Mouse (Mus musculus) MN1 (cell line): ENCODE measurements around the gene Glud1.
A peak's percentile ranks its signal among the peaks of the same experiment; 100 is the strongest.

Experiments
- DNase-seq: peaks from one replicate; pipeline ENCODE4 v3.0.0-alpha.2; 2016; ENCODE audit warnings: low spot score

Gene Glud1

DNA sequence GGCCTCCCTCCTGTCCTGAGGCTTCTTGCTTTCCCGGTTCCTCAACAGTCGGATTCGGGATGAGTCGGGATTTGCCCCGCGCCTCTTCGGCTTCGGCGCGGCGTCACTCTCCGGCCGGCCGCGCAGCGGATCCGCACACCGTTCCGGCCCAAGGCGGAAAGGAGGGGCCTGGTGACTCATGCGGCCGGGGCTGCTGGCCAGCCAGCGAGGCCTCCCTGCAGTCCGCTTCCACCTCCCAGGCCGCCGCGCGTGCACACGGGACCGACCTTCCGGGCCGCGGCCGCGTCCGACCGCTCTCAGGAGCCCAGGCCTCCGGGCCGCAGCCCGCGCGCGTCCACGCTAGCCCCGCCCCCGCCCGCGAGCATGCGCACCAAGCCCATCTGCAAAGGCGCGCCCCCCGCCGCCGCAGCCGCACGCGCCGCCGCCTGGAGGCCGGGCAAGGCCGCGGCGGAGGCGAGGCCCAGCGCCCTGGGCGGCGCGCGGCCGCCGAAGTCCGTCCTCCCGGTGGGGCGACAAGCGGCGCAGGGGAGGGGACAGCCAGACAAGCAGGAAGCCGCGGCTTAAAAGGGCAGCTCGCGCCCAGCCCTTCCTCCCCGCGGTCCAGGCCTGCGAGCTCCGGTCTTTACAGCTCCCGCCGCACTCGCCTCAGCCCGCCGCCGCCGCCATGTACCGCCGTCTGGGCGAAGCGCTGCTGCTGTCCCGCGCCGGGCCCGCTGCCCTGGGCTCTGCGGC is at the start of gene Glud1, which contains the start of gene Shld2:
Glud1 (plus strand) TSS at position 494 of the 732 bp plus-strand sequence.
Shld2 (minus strand) TSS at position 260 of the 732 bp plus-strand sequence.
- DNase-seq: peak; percentile 96

DNA sequence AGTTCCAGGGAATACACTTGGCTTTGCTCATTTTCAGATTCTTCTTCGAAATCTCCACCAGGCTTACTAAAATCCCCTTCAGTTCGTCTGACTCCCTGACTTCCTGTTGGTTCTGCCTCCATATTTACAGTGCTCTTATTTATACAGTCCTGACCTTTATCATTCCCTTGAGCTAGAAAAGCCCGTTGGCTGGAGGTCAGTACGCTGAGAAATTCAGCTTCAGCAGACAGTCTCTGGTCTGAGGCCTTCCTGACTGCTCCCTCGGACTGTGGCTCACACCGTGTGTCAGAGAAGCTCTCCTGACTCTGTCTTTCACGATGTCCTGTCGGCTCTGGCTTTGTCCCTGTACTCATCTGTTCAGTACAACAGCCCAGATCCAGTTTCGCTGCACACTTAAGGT is 42.5 kb upstream of the Glud1 start:
- no peak for DNase-seq

DNA sequence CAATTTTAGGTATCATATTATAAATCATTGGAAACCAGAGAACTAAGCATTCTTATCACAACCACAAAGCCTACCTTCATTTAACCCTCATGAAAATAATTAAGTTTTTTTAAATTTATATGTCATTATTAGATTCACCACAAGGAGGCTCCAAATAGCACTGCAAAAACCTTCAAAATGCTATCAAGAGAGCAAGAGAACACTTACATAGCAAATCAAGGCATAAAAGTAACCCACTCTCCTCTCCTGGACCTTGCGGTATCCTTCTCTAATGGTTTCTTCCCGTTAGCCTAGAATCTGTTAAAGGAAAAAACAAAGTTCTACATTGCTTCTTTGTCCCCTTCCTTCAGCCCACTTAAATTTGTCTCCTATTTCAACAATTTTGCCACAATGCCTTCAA is 37.2 kb upstream of the Glud1 start:
- DNase-seq: peak; percentile 56

DNA sequence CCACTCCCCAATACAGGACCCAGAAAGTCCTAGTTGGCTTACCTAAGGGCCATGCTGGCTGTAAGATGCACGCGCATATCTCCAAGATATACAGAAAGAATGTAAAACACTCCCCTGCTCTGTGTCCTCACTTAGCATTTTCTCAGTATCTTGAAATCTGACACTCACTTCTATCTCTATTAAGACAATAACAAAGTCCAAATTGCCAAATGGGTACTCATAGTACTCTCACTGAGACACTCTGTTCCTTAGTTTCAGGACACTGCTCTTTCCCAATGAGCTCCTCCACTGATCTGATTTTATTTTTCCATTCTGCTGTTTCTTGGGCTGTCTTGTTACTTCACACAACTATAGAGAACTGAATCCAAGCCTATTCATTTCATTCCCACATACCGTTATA is 36.4 kb upstream of the Glud1 start:
- no peak for DNase-seq

GRCm38 (mm10) chr14:34275225-34275624 is 35.3 kb upstream of the Glud1 start:
- DNase-seq: no peak

- DNase-seq: no peak
Measured at GRCm38 (mm10) chr14:34279726-34280125, 30.8 kb upstream of the Glud1 start.

DNA sequence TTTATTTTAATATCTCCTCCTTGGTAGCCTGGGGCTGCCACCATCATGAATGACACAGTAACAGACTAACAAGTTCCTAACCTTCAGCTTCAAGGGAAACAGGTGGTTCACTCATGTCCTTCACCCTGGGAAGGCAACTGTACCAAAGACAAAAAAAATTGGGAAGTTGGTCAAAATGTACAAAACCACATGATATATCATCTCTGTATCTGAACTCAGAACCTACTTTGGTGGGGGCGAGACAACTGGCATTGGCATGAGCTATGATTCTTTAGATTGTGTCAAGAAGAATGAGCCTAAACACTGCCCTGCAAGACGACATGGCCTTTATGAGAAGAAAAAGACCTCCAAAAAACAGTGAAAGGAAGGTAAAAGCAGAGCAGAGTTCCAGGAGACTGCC is 29.7 kb upstream of the Glud1 start:
- DNase-seq: no peak

DNA sequence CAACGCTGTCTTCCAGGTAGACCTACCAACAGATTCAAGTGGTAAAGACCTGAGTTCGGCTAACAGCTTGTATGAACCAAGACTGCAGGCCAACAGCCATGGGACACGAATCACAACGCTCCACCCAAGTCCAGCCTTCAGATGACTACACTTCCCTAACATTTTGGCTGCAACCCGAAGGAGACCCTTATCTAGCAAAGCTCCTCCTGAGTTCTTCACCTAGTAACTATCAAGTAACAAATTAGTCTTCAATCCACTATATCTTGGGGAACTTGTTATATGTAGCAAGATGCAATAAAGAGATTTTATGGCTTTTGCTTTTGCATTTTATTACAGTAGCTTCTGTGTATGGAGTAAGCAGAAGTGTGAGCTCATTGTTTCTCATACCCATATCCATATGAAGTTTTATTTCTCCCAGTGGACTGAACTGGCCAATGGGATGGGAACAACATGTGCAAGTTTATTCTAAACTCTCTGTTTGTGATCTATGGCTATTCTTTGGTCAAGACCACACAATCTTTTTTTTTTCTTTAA is 28.7 kb upstream of the Glud1 start:
- no peak for DNase-seq

DNA sequence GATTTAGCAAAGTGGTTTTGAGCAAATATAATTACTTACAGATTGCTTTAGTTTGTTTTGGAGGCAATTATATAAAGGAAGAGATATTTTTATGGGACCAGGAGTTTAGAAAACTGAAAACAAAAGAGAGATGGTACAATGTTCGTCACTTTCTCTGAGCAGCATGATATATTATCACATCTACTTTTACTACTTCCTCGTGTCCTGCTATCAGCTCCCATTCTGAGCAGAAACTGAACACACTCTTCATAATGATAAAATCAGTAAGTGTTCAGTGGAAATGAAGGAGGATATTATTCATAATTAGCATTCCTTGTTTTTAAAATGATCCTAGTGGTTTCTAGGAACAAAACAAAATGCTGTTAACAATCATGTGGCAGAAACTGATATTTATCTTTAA is 22.1 kb upstream of the Glud1 start:
- DNase-seq: no peak

- no peak for DNase-seq
Measured at GRCm38 (mm10) chr14:34289259-34290015, 21.1 kb upstream of the Glud1 start.

- no peak for DNase-seq
Measured at GRCm38 (mm10) chr14:34290229-34290628, 20.3 kb upstream of the Glud1 start.

GRCm38 (mm10) chr14:34293641-34294040 is 16.9 kb upstream of the Glud1 start:
- no peak for DNase-seq

- no peak for DNase-seq
Measured at GRCm38 (mm10) chr14:34296350-34296749, 14.2 kb upstream of the Glud1 start.

- peak; percentile 56 for DNase-seq
Measured at GRCm38 (mm10) chr14:34297038-34297437, 13.5 kb upstream of the Glud1 start.

DNA sequence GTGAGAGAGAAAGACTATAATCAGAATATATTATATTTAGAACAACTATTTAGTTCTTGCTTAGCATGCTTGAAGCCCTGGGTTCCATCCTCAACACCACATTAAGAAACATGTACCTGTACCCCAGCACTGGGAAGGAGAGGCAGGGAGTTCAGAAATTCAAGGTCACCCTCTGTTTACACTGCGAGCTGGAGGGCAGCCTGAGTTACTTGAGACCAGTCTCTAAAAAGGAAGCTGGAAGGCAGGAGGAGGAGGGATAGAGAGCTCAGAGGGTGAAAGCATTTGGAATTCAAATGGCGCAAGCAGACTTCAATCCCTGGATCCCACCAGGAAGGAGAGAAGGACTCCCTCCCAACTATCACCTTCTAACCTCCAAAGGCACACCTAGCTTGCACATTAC is 12.9 kb upstream of the Glud1 start:
- no peak for DNase-seq

- no peak for DNase-seq
Measured at GRCm38 (mm10) chr14:34298871-34299700, 11.4 kb upstream of the Glud1 start.

- no peak for DNase-seq
Measured at GRCm38 (mm10) chr14:34302681-34303242, 7.8 kb upstream of the Glud1 start.

GRCm38 (mm10) chr14:34303265-34303680 is 7.3 kb upstream of the Glud1 start:
- DNase-seq: no peak

- no peak for DNase-seq
Measured at GRCm38 (mm10) chr14:34309266-34309665, 1.3 kb upstream of the Glud1 start.

DNA sequence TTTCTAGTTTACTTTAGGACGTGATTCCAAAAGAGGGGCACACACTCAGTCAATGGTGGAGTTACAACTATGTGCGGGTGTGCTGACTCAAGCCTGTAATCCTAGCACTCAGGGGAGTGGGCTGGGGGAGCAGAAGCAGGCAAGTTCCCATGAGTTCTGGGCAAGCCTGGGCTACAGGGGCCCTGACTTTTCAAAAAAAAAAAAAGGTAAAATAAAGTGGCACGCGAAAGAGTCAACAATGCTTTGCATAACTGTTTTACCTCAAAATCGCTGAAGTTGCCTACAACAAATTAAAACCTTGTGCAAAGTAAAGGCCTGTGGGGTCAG is 657 bp upstream of the Glud1 start:
- DNase-seq: no peak

DNA sequence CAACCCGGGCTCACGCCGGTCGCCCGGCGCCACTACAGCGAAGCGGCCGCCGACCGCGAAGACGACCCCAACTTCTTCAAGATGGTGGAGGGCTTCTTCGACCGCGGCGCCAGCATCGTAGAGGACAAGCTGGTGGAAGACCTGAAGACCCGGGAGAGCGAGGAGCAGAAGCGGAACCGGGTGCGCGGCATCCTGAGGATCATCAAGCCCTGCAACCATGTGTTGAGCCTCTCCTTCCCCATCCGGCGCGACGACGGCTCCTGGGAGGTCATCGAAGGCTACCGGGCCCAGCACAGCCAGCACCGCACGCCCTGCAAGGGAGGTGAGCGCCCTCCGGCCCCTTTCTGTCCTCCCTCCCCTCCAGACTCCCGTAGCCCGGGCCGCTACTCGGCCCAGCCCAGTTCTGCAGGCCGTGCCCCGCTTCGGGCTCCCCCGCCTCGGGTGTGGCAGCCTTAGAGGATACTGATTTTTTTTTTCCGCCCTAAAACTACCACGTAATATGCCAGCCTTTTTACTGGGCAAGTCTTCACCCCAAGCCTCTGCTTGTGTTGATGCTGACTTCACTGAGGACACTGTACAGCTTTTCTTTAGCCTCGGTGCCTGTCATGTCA is 599 bp downstream of the Glud1 start:
- peak; percentile 42 for DNase-seq

DNA sequence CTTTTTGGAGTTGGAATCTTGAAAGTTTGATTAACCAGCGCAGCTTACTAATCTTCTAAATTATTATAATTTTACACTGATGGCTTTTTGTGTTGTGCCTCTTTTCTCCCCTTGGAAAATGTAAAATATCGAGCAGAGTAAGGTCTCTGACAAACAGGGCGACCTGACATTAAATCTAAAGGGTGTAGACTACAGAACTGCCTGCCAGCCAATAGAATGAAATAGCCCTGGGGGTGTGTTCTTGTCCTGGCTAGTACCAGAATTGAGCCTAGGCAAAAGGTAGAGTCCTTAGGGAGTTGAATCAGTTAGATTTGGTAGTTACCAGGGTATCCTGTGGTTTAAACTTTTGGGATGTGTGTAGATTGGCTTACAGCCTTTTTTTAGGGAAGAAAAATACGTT is 1.2 kb downstream of the Glud1 start:
- peak; percentile 38 for DNase-seq
